Mouse (Mus musculus) lung, postnatal 10 days (tissue): ENCODE data around the gene Rbm44.
A peak's percentile ranks its signal among the peaks of the same experiment; 100 is the strongest.

Source experiments
- DNase-seq: peaks from one replicate; pipeline ENCODE4 v3.0.0; 2021

The Rbm44 gene

DNA sequence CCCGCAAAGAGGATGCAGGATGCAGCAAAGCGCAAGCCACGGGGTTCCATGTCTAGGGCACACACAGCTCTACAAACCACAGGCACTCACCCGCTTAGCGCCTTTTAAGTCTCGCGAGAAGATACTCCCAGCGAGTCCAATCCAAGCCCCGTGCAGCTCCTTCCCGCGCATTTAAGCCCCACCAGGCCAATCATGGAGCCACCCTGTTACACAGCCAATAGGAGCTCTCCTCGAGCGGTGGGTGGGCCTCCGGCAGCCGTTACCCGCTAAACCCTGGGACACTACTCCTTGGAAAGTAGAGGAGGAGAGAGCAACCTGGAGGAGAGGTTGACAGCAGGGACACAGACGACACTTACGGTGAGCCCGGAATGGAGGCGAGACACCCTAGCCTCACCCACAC, at the start of gene Rbm44:
Gene Rbm44, plus strand, starts transcription at position 277 of the 400 bp plus-strand sequence.
- DNase-seq, result no peak

DNA sequence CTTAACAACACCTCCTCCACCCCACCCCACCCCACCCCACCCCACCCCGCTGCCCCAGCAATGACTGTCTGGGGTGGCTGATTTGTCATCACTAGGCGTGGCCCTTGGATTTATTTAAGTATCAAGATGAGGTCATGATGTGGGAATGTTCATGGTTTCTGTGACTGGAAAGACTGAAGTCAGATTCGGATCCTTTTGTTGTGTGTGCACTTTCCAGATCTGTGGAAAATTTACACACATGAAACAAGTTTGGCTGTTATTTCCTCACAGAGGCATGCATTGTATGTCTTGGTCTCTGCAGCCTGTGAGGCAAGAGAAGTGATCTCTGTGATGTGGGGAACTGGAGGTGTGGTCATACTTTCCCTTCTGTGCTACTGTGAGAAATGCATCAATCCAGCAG, 49.6 kb upstream of the Rbm44 start:
- DNase-seq, result no peak

DNA sequence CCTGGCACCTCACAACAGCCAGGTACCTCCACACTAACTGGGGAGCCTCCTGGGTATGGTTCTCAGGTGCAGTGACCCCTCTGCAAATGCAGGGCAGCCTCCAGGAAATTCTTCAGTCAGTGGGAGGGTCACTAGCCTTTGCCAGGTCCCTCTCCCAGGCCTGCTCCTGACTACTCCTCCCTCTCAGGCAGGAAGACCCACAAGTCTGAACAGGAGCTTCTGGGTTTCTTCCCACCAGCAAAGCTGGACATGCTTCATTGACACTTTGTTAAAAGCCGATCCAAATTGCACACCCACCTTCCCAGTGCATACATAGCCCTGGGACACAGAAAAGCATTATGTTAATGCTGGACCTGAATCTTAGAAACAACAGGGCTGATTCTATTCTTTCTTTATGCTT, 49.0 kb upstream of the Rbm44 start:
- no peak for DNase-seq

DNA sequence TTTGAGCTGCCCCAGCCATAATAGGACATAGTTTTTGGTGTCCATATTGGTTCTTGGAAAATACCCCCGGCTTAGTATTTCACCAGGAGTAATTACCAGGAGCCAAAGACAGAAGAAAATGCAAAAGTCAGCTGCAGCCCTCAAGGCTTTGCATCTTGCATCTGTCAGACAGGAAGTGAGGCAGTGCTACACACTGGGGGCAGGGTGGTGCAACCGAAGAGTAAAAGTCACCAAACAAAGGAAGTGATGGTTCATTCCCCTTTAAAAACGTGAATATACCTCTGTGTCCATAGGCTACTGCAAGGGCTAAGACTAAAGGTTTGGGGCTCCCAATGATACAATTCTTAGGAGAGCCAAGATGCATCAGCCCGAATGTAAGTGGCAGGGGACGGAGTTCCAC, 48.4 kb upstream of the Rbm44 start:
- no peak for DNase-seq

DNA sequence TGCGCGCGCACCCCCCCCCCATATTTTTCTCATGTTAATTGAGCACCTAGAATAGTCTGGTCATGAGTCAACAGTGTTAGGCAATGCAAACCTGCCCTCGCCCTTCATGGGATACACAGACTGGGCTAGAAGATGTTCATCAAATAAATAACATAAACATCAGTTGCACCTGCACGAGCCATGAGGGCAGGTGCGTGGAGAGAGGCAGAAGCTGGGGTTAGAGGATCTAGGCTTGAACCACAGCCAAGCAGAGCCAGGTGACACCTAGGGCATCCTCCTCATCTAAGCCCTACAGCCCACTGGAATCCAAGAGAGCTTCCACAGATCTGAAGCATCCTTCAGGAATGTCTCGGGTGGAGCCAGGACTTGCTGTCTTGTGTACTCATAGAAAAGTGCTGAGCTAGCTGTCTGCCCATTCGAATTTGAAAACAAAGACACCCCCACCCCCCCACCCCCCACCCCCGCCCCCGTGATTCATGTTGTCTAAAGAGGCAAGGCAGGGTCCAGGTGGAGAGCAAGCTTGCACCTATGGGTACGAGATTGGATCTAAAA, 47.5 kb upstream of the Rbm44 start:
- no peak for DNase-seq

DNA sequence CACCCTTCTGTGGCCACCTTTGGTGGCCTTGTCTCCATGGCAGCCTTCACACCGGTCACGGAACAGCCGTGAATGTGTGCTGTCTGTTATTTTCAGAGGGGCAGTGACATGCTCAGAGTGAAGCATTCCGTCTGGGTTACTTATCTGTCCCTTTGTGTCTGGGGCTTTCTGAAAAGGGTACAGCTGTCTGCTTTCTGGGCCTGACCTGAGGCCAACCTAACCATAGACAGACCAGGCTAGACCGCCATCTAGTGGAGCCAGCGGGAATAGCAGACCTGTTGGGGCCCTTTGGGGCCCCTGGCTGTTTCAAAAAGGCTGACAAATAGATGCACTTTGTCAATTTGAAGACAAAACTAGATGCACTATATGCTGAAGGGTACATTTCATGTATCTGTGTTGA, 46.0 kb upstream of the Rbm44 start:
- DNase-seq, result peak; percentile 84

DNA sequence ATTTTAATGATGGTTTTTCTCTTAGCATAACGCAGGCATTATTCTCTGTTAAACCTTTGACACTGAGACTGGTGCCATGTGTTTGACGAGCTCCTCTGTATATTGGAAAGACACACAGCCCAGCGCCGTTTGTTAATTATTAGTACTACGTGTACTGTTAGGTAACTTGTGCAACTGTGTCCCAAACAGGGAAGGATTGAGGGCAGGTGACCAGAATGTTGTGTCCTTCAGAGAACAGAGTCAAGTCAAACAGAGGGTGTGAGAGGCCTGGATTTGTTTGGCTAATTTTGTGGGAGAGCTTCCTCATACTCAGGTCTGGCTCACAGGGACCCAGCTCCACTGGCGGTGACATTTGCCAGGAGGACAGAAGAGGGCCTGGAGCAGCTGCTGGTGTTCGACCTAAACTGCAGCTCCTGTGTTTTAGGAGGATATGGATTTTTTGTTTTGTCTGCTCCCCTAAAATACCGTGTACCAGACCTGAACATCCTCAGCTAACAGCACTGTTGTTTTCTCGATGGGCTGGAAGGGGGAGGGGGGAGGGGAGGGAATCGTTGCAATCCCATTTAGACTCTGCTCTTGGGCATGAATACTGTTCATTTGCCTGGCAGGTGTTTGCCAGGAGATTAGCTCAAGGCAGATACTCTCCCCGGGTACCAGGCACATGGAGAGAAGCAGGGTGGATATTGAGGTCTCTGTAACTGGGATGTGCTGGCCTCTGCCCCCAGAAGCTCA, 43.0 kb upstream of the Rbm44 start:
- DNase-seq, result no peak

DNA sequence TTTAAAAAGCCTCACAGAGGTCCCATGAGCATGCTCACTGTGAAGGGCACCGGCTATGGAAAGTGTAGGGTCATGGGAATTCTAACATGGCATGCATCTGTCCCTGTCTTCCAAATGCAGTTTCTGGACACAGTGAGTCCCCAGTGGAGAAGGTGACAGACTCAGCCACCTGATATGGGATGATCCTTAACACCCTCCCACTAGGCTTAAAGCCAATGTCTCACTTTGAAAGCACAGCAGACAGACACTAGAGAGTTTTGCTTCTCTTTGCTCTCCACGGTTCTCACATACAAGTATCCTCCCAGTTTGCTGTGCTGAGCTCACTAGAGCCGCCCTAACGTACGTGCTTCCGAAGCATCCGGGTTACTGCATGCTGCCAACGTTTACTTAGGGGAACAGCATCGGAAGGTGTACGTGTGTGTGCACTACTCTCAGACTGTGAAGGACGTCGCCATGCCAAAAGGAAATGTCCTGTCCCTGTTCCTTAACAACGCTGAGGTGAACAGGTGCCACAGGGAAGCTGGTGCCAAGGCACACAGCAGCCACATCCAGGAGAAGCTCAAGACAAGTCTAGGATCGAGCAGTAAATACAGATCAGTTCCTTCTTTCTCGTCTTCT, 41.4 kb upstream of the Rbm44 start:
- DNase-seq, result peak; percentile 24

DNA sequence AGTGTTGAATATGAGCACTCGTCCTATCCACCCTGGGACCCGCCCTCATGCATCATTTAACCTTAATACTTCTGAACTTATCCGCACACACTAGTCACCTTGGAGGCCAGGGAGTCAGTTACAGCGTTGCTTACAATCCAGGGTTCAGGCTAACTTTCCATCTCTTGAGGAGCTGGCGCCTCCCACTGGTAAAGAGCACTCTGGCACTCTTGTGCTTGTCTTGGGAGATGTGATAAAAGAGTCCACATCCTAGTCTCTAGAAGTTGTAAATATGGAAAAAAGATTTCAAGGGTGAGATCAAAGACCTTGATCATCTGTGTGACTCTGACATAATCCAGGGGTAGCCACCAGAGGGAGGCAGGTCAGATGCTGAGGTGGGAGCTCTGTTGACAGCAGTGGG, 37.3 kb upstream of the Rbm44 start:
- no peak for DNase-seq

DNA sequence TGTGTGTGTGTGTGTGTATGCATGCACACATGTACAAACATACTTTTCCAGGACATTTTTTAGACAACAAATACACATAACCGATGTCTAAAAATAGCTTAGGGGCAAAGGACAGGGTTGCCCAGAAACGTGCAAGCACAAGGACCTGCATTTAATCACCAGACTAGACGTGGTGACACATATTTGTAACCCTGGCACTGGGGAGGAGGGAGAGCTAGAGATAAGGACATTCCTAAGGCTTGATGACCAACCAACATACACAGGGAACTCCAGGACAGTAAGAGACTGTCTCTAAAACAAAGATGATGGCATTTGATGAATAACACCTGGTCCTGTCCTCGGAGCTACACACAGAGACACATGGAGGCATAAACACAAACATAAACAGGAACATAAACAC, 35.6 kb upstream of the Rbm44 start:
- no peak for DNase-seq

DNA sequence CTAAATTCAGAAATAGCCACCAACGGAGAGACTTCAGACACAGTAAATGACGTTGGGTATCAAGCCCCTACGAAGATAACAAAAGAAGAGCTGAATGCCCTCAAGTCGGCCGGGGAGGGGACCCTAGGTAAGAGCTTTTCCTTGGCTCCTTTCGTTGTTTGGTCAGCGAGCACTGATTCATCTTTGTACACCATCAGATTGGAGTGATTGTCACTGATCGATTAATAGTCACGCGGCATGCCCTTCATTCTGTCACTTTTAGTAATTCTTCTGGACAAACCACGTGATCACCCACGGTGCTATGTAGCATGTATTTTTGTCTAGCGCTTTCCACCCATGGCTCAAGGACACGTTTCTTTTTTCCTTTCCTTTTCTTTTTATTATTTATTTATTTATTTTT, 32.7 kb upstream of the Rbm44 start:
- no peak for DNase-seq

DNA sequence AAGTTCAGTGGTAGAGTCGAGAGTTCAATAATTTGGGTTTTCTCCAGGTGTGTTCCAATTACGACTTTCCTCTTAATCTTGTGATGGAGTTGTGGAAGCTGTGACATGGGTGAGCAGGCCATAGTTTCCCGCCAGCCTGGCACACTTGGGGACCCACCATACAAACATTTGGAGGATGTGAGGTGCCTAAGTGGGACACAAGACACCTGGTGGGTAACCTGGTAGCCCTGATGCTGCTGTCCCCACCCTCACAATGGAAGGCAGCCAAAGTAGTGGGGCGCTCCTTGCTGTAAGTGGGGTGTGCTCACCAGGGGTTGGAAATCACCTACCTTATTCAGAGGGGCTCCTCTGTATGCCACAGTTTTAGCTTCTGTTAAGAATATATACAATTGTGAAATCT, 32.3 kb upstream of the Rbm44 start:
- DNase-seq, result no peak

DNA sequence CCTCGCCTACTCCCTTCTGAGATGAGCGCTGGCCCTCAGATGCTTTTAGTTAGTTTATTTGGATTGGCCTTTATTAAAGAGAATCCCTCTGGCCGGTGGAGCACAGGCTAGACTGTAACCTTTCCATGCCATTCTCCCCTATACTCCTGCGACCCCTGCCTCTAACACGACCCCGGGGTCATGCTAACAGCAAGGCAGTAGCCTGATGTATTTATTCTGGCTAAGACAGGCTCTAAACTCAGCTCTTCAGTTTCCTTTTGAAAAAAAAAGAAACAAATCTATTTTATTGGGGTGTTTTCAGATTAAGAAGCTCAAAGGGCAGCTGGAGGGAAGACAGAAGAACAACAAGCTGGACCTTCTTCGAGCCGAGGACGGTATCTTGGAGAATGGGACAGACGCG, 22.8 kb upstream of the Rbm44 start:
- DNase-seq, result no peak

DNA sequence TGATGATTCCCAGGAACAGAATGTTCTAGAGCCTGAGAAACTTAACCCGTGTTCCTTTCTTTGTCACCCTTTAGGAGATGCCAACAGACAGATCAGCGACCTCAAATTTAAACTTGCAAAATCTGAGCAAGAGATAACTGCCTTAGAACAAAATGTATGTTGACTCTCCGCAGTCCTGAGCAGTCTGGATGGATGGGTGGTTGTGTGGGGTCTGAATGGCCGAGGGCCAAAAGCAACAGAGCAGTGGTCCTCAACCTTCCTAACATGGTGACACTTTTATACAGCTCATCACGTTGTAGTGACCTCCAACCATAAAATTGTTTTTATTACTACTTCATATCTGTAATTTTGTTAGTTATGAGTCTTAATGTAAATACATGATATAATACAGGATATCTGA, 21.9 kb upstream of the Rbm44 start:
- no peak for DNase-seq

DNA sequence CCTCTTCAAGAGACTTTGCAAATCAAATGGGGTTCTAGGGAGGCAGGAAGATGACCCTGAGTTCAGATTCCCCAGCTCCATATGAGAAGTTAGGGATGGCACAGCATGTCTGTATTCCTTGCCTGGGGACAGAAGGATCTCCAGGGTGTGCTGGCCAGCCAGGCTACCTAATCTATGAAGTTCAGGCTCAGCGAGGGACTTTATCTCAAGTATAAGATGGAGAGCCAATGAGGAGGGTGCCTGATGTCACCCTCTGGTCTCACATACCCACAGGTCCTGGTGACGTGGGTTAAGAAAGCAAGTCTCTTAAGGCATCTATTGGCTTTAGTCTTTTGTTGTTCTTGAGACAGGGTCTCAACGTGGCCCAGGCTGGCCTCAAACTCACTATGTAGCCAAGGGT, 21.4 kb upstream of the Rbm44 start:
- DNase-seq, result no peak

DNA sequence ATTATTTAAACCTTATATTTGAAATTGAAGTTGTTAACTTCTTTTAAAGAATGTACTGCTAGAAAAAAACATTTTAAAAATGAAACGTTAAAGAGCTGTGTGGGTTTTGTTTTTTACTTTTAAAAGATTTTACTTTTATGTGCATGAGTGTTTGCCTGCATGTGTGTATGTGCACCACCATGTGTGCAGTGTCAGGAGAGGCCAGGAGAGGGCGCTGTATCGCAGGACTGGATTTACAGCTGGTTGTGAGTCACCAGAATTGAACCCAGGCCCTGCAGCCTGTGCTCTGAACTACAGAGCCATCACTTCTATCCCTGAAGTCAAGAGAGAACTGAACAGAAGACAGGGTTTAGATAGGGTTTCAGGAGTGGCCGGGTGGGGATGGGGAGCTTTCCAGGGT, 16.0 kb upstream of the Rbm44 start:
- no peak for DNase-seq

DNA sequence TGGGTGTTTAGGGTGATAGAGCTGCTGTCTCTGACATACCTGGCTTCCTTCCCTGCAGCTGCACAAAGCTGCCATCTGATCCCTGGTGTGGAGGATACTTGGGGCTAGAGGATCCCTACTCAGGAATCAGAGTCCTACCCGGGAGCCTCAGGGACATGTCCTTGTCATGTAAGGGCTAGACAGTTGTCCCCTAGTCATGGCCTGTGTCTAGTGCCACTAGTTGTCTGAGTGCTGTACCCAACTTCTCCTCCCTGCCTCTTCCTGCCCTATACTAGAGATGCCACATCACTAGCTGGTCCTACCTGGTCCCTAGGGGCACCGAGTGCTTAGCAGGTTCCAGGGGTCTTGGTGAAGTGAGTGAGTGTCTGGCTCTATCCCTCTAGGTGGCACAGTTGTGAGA, 7.9 kb upstream of the Rbm44 start:
- no peak for DNase-seq

DNA sequence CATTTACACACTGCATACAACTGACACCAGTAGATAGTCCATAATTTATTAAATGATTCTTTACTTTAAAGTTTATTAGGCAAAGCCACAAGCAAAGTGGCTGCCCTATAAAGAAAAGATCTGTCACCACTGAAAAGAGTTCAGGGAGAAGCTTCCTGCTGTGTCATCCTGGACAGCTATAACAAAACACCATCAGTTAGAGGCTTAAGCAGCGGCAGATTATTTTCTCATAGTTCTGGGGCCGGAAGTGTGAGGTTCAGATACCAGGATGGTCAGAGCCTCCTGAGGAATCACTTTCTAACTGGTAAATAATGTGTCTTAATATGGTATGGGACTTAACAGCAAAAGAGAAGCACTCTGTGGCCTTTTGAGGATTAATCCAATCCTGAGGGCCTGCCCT, 6.6 kb downstream of the Rbm44 start:
- no peak for DNase-seq

DNA sequence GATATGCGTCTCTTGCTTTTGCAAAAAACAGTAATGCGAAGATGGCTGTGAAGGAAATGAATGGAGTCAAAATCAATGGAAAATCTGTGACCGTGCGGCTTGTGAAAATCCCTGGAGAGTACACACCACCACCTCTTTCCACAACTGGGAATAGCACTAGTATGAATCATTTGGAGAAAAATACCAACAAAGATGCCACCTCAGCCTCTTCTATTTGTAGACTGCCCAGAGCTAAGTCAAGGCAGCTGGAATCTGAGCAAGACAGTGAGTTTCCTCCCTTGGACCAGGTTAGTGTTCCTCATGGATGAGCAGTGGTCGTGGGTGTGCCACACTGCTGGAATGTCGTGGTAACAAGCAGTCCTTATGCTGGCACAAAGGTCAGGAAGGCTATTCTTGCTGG, 21.9 kb downstream of the Rbm44 start:
- DNase-seq, result no peak

DNA sequence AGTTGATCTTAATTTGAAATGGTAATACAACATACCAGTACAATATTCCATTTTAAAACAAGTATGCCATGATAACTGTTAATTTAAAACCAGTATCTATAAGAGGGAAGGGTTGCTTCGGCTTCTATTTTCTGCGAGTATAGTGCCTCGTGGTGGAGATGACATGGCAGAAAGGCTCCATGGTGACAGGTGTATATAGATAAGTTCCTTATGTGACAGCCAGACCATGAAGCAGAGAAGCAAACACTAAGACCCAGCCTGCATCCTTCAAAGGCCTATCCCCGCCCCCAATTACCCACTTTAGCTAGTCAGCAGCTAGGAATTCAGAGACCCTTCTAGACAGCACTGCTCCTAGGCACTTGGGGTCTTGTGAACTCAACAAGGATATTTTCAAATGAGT, 24.3 kb downstream of the Rbm44 start:
- DNase-seq, result no peak

DNA sequence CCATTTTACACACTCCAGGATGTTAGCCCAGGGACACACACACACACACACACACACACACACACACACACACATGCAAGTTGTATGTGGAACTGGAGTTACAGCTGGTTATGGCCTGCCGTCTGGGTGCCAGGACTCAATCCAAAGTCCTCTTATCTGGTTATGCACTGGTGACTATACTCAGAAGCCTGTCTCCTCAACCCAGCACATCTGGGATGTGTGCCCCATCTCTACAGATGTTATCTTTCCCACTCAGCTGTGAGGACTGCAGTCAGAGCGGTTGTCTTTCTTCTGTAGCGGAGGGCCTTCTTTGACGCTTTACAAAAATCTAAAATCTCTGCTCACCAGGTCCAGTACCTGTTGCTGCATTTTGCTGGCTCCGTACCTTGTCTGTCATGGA, 29.9 kb downstream of the Rbm44 start:
- DNase-seq, result no peak

DNA sequence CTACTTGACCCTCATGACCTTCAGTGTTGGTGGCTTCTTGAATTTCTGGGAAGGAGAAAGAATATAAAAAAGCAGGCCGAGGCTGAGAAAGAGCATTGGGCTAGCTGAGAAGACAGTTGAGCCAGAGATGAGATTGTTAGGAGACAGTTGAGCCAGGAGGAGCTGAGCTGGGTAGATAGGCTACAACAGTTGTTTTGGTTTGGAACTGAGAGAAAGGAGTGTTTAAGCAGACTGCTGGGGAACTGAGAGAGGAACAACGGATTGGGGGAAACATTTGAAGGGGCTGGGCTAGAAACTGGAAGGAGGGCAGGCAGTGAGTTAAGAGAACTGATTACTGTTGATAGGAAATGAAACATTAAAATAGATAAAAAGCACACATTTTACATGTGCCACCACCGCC, 31.1 kb downstream of the Rbm44 start:
- no peak for DNase-seq

DNA sequence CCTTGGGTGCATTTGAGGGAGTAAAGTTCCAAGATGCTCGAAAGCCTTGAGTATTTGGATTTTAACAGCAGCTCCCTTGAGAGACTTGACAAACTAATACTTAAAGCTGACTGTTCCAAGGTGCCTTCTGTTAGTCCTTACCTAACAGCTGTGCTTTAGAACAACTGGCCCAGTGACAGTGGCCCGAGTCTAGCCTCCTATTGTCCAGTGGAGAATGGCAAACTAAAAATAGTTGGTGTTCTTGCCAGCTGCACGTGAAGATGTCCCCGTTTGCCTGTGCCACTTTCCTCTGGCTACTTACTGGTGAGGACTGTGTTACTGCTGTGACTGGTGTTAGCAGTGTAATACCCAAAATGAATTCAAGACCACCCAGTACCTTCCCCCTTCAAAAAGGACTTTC, 32.0 kb downstream of the Rbm44 start:
- DNase-seq, result no peak

DNA sequence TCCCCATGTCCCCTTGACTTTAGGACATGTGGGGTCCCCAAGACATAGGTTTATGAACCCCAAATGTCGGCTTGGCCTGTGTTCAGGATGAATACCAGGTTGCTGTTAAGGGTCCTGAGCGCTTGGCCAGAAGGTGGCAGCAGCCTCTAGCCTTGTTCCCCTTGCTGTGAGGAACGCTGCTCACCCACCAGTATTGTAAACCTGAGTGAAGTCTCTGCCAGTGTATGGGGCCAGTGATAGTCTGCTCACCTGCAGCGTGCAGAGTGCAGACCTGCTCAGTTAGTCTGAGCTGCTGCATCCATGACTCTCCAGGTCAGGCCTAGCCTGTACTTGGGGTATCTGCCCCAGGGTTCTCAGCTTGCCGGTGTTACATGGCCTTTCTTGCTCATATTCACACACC, 34.2 kb downstream of the Rbm44 start:
- DNase-seq, result peak; percentile 82
